Mouse (Mus musculus): ENCODE data around the gene Cd300ld5. TPM values are rescaled to one million over a fixed set of nuclear protein-coding genes. Genes with fewer than 3 reads are reported as not detected.

Gene Cd300ld5
- polyA plus RNA-seq, 1 experiment from 2014 or later, result not detected

- H3K9me3 ChIP-seq (replicated peaks), result no peaks in the 10 kb centered on the region
- no peak overlapping the region for H3K4me3 ChIP-seq
- 0 out of 2 replicates have a peak, but pooled peaks cover 4% of the 10 kb centered on the region for H3K4me1 ChIP-seq (replicated peaks)
- WGBS, result 66% methylated on average over 5 of the region's 5 CpGs
- H3K36me3 ChIP-seq, result no peaks in the 10 kb centered on the region
- no peaks in the 10 kb centered on the region; the same call in 1 of the 2 replicates for H3K27me3 ChIP-seq
- no peak overlapping the region for H3K27ac ChIP-seq
- no peak overlapping the region for H3K9ac ChIP-seq
- no peak for ATAC-seq (replicated peaks; ENCODE audit: insufficient number of reproducible peaks, insufficient read depth, low FRiP score, low read depth)
- H3K4me2 ChIP-seq, result no peak overlapping the region
Observed at GRCm38 (mm10) chr11:115073002-115073401, 35.4 kb upstream of the Cd300ld5 start.

DNA sequence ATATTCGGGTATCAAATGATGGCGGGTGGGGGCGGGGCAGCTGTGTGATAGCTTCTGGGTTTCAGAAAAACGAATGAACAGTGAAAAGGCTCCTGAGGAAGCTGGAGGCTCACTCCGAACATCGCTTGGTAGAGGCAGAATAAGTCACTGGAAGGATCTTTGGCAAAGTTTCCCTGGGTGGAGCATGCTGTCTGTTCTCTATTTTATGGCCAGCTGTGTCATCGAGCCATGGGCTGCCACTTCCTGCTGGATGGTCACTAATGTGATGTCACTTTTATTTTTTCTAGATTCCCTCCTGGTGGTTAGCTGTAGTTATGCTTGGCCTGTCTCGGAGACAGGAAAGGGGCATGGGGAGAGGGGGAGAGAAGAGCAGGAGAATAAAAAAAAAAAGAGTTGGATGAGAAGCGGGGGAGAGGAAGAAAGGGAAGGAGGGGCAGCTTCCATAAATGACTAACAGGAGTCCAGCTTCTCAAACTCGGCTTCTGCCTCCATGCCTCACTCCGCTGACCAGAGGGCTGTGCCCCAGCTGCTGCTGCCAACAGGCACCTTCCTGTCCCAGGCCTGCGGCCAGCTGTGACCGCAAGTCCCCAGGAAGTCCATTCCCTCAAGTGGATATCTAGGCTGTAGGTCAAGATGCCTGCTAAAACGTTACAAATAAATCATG is 34.2 kb upstream of the Cd300ld5 start:
- H3K4me1 ChIP-seq (replicated peaks), result 0 out of 2 replicates have a peak, but pooled peaks cover 4% of the 10 kb centered on the region
- no peaks in the 10 kb centered on the region for H3K36me3 ChIP-seq
- peak overlapping the region; percentile 29 for H3K4me2 ChIP-seq
- no peak overlapping the region for H3K9ac ChIP-seq
- no peaks in the 10 kb centered on the region; the same call in 1 of the 2 replicates for H3K27me3 ChIP-seq
- ATAC-seq (replicated peaks; ENCODE audit: insufficient number of reproducible peaks, insufficient read depth, low FRiP score, low read depth), result no peak
- H3K9me3 ChIP-seq (replicated peaks), result no peaks in the 10 kb centered on the region
- WGBS, result 22% methylated on average over 14 of the region's 14 CpGs
- H3K4me3 ChIP-seq, result no peak overlapping the region
- no peak overlapping the region for H3K27ac ChIP-seq

DNA sequence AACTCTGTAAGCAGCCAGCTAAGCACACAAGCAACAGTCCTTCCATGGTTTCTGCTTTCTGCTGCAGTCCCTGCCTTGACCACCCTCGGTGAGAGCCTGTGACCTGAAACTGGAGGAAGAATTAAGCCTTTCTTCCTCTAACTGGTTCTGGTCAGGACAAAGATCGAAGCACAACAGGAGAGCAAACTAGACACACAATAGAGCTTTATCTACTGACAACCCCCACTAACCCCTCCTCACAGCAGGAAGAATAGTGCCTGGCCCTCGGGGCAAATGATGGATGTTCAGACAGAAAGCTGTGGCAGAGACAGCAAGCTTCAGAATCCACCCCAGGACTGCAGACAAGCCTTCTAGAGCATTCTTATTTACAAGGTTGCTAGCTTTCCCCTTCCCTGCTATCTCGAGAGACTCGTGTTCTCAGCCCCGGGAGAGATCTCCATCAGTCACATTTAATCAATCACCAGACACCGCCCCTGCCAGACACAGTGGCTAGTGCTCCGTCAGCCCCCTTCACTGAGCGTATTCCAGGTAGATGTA is 33.5 kb upstream of the Cd300ld5 start:
- H3K27ac ChIP-seq, result no peak overlapping the region
- H3K4me3 ChIP-seq, result no peak overlapping the region
- ATAC-seq (replicated peaks; ENCODE audit: insufficient number of reproducible peaks, insufficient read depth, low FRiP score, low read depth), result no peak
- no peak overlapping the region for H3K9ac ChIP-seq
- no peaks in the 10 kb centered on the region for H3K36me3 ChIP-seq
- 8% methylated on average over 9 of the region's 9 CpGs for WGBS
- 0 out of 2 replicates have a peak, but pooled peaks cover 4% of the 10 kb centered on the region for H3K4me1 ChIP-seq (replicated peaks)
- no peaks in the 10 kb centered on the region; the same call in 1 of the 2 replicates for H3K27me3 ChIP-seq
- H3K9me3 ChIP-seq (replicated peaks), result no peaks in the 10 kb centered on the region
- peak overlapping the region; percentile 29; the same call in 1 of the 2 replicates for H3K4me2 ChIP-seq

GRCm38 (mm10) chr11:115066768-115067167 is 29.2 kb upstream of the Cd300ld5 start:
- Histone ChIP-seq H3K4me3 (no peak overlapping the region), H3K9ac (no peak overlapping the region), H3K9me3 (replicated peaks) (no peaks in the 10 kb centered on the region), H3K4me1 (replicated peaks) (0 out of 2 replicates have a peak, but pooled peaks cover under 1% of the 10 kb centered on the region), H3K36me3 (no peaks in the 10 kb centered on the region), H3K27ac (no peak overlapping the region), H3K27me3 (peaks cover 3% of the 10 kb centered on the region; the same call in 1 of the 2 replicates), H3K4me2 (no peak overlapping the region)
- ATAC-seq (replicated peaks; ENCODE audit: insufficient number of reproducible peaks, insufficient read depth, low FRiP score, low read depth), result no peak
- 60% methylated on average over 6 of the region's 6 CpGs for WGBS

- no peak for ATAC-seq (replicated peaks; ENCODE audit: insufficient number of reproducible peaks, insufficient read depth, low FRiP score, low read depth)
- Histone ChIP-seq H3K36me3 (no peaks in the 10 kb centered on the region), H3K9me3 (replicated peaks) (no peaks in the 10 kb centered on the region), H3K4me1 (replicated peaks) (no peaks in the 10 kb centered on the region), H3K4me3 (no peak within 1 kb of the TSS), H3K27me3 (peaks cover 3% of the 10 kb centered on the region; the same call in 1 of the 2 replicates), H3K9ac (no peak within 1 kb of the TSS), H3K27ac (no peak within 1 kb of the TSS), H3K4me2 (no peak within 1 kb of the TSS)
- WGBS, result 33% methylated on average over 5 of the region's 5 CpGs
Observed at GRCm38 (mm10) chr11:115062077-115062476, 24.5 kb upstream of the Cd300ld5 start, which contains the start of gene Cd300e. Cd300e (minus strand) TSS chr11:115062177.

DNA sequence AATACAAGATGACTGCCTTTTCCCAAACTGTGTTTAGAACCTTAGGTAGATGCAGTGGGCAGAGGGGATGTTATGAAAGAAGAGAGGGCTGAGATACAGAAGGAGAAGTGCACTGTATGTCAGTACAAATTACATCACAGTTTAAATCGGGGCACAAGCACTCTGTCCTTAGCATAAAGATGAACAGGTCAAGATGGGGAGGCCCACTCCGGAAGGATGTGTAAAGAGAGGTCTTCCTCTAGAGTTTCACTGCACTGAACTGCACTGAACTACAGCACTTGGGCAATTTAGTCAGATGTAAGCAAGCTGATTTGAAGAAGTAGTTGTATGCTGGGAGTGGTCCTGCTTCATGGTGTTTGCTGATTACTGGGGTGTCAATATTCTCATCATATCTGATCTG is 22.2 kb upstream of the Cd300ld5 start:
- H3K36me3 ChIP-seq, result no peaks in the 10 kb centered on the region
- H3K9me3 ChIP-seq (replicated peaks), result no peaks in the 10 kb centered on the region
- H3K4me3 ChIP-seq, result no peak overlapping the region
- no peak overlapping the region for H3K9ac ChIP-seq
- no peak overlapping the region for H3K4me2 ChIP-seq
- H3K4me1 ChIP-seq (replicated peaks), result no peaks in the 10 kb centered on the region
- no peak overlapping the region for H3K27ac ChIP-seq
- peaks cover 3% of the 10 kb centered on the region; the same call in 1 of the 2 replicates for H3K27me3 ChIP-seq
- WGBS, result 69% methylated on average over 2 of the region's 2 CpGs
- no peak for ATAC-seq (replicated peaks; ENCODE audit: insufficient number of reproducible peaks, insufficient read depth, low FRiP score, low read depth)

DNA sequence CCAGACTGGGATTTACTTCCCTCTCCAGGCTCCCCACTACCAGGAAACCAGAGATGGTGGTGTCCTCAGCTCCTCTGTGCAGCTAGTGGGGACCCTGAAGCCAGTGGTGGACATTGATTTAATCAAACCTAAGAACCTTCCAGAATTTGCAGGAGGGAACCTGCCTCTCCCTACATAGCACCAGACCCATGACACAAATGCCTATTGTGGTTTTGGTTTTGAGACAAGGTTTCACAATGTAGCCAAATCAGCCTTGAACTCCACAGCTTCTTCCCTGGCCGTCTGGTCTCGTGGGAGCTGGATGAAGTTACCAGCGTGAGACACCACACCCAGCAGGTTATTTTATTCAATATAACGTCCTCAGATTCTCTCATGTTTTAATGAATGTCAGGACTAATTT is 21.1 kb upstream of the Cd300ld5 start:
- Histone ChIP-seq H3K27ac (no peak overlapping the region), H3K4me2 (no peak overlapping the region), H3K36me3 (no peaks in the 10 kb centered on the region), H3K9ac (no peak overlapping the region), H3K4me1 (replicated peaks) (no peaks in the 10 kb centered on the region), H3K4me3 (no peak overlapping the region), H3K27me3 (peaks cover 3% of the 10 kb centered on the region; the same call in 1 of the 2 replicates), H3K9me3 (replicated peaks) (no peaks in the 10 kb centered on the region)
- no peak for ATAC-seq (replicated peaks; ENCODE audit: insufficient number of reproducible peaks, insufficient read depth, low FRiP score, low read depth)
- WGBS, result 60% methylated on average over 4 of the region's 4 CpGs

DNA sequence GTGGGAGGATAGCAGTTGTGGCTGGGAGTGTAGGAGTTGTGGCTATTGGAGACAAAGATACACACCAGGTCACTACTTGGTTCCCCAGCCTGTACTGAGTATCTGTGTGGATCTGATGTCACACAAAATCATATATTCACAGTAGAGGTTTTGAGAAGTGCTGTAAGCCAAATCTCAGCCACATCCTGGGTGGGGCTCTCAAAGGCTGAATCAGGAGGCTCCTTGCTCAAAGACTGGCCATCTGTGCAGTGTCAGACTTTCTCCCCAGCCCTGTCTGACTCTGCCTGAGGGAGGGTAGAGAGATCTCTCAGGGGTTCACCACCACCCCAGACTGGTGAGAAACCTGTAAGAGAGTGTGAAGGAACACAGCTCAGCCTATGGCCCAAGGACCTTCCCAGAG is 17.0 kb upstream of the Cd300ld5 start:
- H3K36me3 ChIP-seq, result no peaks in the 10 kb centered on the region
- H3K27ac ChIP-seq, result no peak overlapping the region
- no peak overlapping the region for H3K4me2 ChIP-seq
- H3K4me1 ChIP-seq (replicated peaks), result no peaks in the 10 kb centered on the region
- no peak overlapping the region for H3K9ac ChIP-seq
- no peak overlapping the region for H3K4me3 ChIP-seq
- H3K27me3 ChIP-seq, result no peaks in the 10 kb centered on the region; the same call in 1 of the 2 replicates
- ATAC-seq (replicated peaks; ENCODE audit: insufficient number of reproducible peaks, insufficient read depth, low FRiP score, low read depth), result no peak
- H3K9me3 ChIP-seq (replicated peaks), result no peaks in the 10 kb centered on the region

GRCm38 (mm10) chr11:115052991-115053390 is 15.4 kb upstream of the Cd300ld5 start:
- H3K36me3 ChIP-seq, result no peaks in the 10 kb centered on the region
- no peak overlapping the region for H3K9ac ChIP-seq
- H3K4me2 ChIP-seq, result no peak overlapping the region
- ATAC-seq (replicated peaks; ENCODE audit: insufficient number of reproducible peaks, insufficient read depth, low FRiP score, low read depth), result no peak
- H3K9me3 ChIP-seq (replicated peaks), result no peaks in the 10 kb centered on the region
- no peaks in the 10 kb centered on the region for H3K4me1 ChIP-seq (replicated peaks)
- WGBS, result 89% methylated on average over 1 of the region's 1 CpGs
- H3K4me3 ChIP-seq, result no peak overlapping the region
- no peaks in the 10 kb centered on the region; the same call in 1 of the 2 replicates for H3K27me3 ChIP-seq
- no peak overlapping the region for H3K27ac ChIP-seq

DNA sequence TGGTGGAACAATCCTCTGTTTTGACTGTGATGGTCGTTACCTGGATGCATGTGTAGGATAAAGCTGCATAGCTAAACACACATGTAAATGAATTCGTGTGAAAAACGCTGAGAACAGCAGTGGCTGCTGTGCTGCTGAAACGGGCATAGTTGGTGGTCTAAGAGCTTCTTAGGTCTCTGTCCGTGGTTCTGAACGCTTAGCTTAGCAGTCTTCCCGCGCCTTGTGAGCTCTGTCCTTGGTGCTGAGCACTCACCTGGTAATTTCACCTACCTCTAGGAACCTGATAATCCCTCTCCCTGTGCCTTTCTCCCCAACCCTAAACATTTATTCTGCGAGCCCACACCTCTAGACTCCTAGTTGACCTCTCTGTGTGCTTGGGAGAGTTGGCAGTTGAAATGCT is 14.6 kb upstream of the Cd300ld5 start:
- H3K27me3 ChIP-seq, result no peaks in the 10 kb centered on the region; the same call in 1 of the 2 replicates
- H3K4me2 ChIP-seq, result no peak overlapping the region
- ATAC-seq (replicated peaks; ENCODE audit: insufficient number of reproducible peaks, insufficient read depth, low FRiP score, low read depth), result no peak
- H3K4me1 ChIP-seq (replicated peaks), result no peaks in the 10 kb centered on the region
- H3K4me3 ChIP-seq, result no peak overlapping the region
- H3K9me3 ChIP-seq (replicated peaks), result no peaks in the 10 kb centered on the region
- no peaks in the 10 kb centered on the region for H3K36me3 ChIP-seq
- H3K27ac ChIP-seq, result no peak overlapping the region
- 2% methylated on average over 9 of the region's 9 CpGs for WGBS
- no peak overlapping the region for H3K9ac ChIP-seq

DNA sequence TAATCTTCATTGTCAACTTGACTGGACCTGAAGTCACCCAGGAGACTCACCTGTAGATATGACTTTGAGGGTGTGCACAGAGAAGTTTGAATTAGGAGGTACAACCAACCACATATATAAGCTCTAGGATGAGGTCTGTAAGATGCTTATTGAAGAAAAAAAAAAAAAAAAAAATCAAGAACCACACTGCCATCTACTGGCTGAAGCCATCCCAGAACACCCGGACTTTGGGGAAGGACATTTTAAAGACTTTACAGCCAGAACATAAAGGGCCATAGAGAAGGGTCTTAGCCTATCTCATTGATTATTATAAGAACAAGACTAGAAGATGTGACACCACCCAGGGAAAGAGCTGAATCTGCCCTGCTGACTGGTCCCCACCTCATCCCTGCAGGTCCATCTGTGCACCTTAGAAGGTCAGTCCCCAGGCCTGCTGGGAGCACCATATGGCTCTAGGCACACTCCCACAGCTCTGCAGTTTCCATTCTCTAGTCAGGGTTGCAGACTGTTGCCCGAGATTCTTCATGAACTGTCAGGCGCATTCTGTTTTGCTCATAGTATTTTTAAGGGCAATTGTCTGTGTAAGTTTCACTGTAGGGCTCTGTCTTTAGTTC is 11.8 kb upstream of the Cd300ld5 start:
- Histone ChIP-seq H3K9me3 (replicated peaks) (no peaks in the 10 kb centered on the region), H3K9ac (no peak overlapping the region), H3K27me3 (no peaks in the 10 kb centered on the region), H3K4me1 (replicated peaks) (no peaks in the 10 kb centered on the region), H3K4me3 (no peak overlapping the region), H3K4me2 (no peak overlapping the region), H3K36me3 (no peaks in the 10 kb centered on the region), H3K27ac (no peak overlapping the region)
- no peak for ATAC-seq (replicated peaks; ENCODE audit: insufficient number of reproducible peaks, insufficient read depth, low FRiP score, low read depth)
- WGBS, result 32% methylated on average over 3 of the region's 3 CpGs

All from heart, embryonic 15.5 days (tissue).